Mouse (Mus musculus): ENCODE measurements around the gene Msl1.

Msl1 gene

DNA sequence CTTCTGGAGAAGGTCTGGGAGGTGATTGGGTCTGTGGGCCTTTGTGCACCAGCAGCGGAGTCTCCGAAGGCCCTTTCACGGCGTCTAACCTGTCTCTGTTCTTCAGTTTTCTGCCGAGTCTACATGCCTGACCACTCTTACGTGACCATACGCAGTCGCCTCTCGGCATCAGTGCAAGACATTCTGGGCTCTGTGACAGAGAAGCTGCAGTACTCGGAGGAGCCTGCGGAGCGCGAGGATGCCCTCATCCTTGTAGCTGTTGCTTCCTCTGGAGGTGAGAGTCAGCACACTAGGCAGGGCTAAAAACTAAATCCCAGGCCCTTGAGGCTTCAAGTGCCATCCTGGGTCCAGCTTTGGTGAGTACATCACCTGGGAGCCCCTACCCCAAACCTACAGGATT lies 50.7 kb downstream of the Msl1 start:
- no peak for DNase-seq (ENCODE audit: low read depth, low spot score)

DNA sequence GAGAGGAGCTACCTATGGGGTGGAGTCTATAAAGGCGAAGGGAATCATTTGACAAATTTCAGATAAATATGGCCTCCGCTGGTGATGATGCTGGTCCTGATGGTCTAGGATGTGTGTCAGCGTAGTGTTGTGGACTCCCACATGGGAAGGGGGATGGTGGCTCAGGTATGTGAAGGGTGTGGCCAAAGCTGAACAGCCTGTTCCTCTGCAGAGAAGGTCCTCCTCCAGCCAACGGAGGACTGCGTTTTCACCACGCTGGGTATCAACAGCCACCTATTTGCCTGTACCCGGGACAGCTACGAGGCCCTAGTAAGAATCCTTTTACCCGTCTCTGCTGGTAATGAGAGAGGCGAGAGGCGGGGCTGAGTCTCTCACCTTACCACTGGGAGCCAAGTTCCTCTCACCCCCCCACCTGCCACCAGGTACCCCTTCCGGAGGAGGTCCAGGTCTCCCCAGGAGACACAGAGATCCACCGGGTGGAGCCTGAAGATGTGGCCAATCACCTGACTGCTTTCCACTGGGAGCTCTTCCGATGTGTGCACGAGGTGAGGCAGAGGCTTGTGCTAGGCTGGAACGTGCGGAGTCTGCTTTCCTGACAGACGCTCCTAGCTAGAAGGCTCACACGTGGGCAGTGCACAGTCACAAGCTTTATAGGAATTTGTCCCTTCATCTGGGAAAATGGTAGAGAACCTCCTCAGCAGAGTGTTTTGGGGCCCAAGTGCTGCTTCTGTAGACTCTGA lies 51.7 kb downstream of the Msl1 start:
- DNase-seq (ENCODE audit: low read depth, low spot score) = no peak

DNA sequence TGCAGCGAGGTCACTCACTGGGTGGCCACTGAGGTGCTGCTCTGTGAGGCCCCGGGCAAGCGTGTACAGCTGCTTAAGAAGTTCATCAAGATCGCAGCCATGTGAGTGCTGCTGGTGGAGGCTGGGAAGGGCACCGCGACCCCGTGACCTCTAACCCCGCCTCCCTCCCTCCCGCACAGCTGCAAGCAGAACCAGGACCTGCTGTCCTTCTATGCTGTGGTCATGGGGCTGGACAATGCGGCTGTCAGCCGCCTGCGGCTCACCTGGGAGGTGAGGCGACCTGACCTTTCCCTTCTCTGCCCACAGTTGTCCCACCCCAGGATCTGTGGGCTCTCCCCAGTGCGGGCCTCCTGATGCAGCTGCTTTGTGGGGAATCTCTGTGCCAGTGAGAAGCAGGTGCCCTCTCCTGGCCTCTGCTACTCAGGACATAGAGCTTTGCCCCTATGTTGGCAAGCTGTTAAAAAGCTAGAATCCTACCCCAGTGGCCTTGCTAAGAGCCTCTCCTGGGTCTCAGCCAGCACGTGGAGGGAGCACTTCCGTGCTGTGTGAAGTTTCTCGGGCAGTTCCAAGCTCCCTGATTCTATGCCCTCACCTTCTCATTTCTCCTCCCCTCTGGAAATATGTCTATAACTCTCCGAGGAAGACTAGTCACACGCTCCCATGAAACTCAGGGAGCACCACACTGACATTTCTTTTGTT lies 54.0 kb downstream of the Msl1 start:
- DNase-seq (ENCODE audit: low read depth, low spot score) = no peak

DNA sequence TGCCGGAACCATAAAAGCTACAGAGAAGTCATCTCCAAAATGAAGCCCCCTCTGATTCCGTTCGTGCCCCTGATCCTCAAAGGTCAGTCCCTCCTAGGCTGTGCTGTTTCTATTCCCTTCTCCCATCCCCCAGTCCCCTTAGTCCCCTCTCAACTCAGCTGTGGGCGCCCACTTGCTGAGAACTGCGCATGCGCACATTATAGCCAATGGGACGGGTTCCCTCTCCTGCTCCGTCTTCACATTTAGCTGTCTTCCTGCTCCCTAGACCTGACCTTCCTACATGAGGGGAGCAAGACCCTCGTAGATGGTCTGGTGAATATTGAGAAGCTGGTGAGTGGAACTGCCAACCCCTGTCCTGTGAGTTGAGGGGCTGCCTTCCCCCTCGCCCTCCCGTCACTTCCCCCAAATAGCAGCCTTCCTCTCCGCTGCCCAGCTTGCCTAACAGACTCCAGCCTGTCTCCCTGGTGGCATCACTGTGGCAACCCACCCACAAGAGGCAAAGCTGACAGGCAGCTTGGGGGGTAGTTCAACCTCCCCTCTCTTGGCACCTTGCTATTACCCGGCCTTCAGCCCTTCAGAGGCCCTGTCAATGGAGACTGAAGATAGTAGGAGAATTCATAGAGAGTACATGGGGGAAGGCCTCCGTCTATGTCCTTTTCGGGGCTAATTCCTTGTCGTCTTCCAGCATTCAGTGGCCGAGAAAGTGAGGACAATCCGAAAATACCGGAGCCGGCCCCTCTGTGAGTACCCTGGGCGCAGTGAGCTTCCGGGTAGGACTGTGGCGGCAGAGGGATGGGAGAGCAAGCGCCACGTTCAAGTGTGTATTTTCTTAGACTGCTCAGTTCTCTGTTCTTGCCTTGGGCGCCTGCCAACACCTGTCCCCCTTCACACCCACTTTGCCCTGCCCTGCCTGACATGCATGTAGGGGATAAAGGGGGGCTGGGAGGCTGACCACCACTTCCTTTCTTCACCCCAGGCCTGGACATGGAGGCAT lies 55.1 kb downstream of the Msl1 start:
- no peak for DNase-seq (ENCODE audit: low read depth, low spot score)

DNA sequence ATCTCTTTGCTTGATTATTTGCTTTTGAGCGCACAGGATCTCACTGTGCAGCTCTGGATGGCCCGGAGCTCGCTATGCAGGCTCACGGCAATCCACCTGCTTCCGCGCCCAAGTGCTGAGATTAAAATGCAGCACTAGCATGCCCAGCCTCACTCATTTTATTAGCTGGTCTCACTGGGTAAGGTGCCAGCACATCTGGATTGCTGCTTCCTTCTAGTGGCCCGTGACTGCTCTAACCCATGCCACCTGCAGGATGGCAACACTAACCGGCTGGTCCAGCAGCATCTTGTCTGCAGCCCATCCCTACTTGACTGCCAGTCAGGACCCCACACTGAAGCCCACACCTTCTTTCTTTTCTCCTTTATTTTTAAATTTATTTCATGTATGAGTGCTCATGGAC lies 58.8 kb downstream of the Msl1 start:
- DNase-seq (ENCODE audit: low read depth, low spot score) = no peak

DNA sequence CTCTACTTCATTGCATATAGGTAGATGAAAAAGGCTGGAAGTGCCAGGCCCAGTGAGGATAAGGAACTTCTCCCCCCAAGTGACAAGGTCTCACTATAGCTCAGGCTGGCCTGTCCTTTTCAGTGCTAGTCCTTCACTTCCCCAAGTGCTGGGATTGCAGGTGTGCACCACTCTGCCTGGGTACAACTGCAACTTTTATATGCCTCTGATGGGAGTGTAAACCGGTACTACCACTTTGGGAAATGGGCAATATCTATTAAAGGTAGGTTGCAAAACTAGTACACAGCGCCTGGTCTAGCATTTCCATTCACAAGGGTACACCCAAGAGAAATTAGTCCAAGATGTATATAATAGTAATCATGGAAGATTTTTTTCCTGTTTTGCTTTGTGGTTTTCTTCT lies 59.3 kb downstream of the Msl1 start:
- DNase-seq (ENCODE audit: low read depth, low spot score) = no peak
